Mouse (Mus musculus) gastrocnemius, postnatal 10 days (tissue): ENCODE results near the gene Dhrs4. TPM values are rescaled to one million over a fixed set of nuclear protein-coding genes. Genes with fewer than 3 reads are reported as not detected.
A peak's percentile ranks its signal among the peaks of the same experiment; 100 is the strongest.

Experiments used
- DNase-seq: peaks from one replicate; pipeline ENCODE4 v3.0.0; 2021; ENCODE audit warnings: mixed read lengths
- total RNA-seq, 2 experiments: library from RNA; stranded (reverse); gene quantifications; 2 replicates each; pipeline ENCODE4 v1.2.3; 2021

The Dhrs4 gene
- total RNA-seq, 2 experiments from 2014 or later, result 28.7 to 29.9 TPM

GRCm38 (mm10) chr14:55536116-55536745 is 57.7 kb downstream of the Dhrs4 start:
- DNase-seq, result peak; percentile 49

Other genes starting within 250 kb of the Dhrs4 start
- gene Carmil3, start 11.9 kb downstream of the Dhrs4 start, total RNA-seq, result 1 to 10 TPM; 2.5 to 3.9 TPM
- under 1 TPM in 1 of 2 experiments, not detected in 1; 0.14 TPM for gene Cpne6, start 31.7 kb downstream of the Dhrs4 start, total RNA-seq
- gene Nrl, start 46.2 kb downstream of the Dhrs4 start, total RNA-seq, result not detected
- gene Pck2, start 61.5 kb downstream of the Dhrs4 start, total RNA-seq, result 10 to 100 TPM; 15.0 to 21.4 TPM
- 10 to 100 TPM; 61.1 to 61.2 TPM for gene Dcaf11, start 81.2 kb downstream of the Dhrs4 start, total RNA-seq
- gene A730061H03Rik, start 81.6 kb downstream of the Dhrs4 start, total RNA-seq, result not detected
- gene Fitm1, start 96.9 kb downstream of the Dhrs4 start, total RNA-seq, result 100 to 1,000 TPM; 403 to 446 TPM
- gene Psme1, start 99.4 kb downstream of the Dhrs4 start, total RNA-seq, result 10 to 100 TPM; 56.3 to 58.7 TPM
- 10 to 100 TPM; 45.2 to 49.9 TPM for gene Emc9, start 106.5 kb downstream of the Dhrs4 start, total RNA-seq
- gene Psme2, start 112.4 kb downstream of the Dhrs4 start, total RNA-seq, result 10 to 100 TPM; 74.4 to 85.8 TPM
- 10 to 100 TPM; 15.9 to 16.4 TPM for gene Rnf31, start 113.0 kb downstream of the Dhrs4 start, total RNA-seq
- gene Irf9, start 124.8 kb downstream of the Dhrs4 start, total RNA-seq, result 1 to 10 TPM; 5.0 to 5.7 TPM
- gene Rec8, start 139.3 kb downstream of the Dhrs4 start, total RNA-seq, result under 1 TPM; 0.56 to 0.70 TPM
- gene Ipo4, start 157.2 kb downstream of the Dhrs4 start, total RNA-seq, result 10 to 100 TPM; 68.3 to 77.1 TPM
- 1 to 10 TPM; 1.1 to 2.7 TPM for gene Gm49378, start 159.1 kb downstream of the Dhrs4 start, total RNA-seq
- gene Tm9sf1, start 165.0 kb downstream of the Dhrs4 start, total RNA-seq, result 10 to 100 TPM; 29.2 to 33.2 TPM
- 1 to 10 TPM in 1 of 2 experiments, under 1 TPM in 1; 0.54 to 1.1 TPM for gene Tssk4, start 171.4 kb downstream of the Dhrs4 start, total RNA-seq
- 10 to 100 TPM; 20.9 to 22.2 TPM for gene Mdp1, start 181.8 kb downstream of the Dhrs4 start, total RNA-seq
- gene Gmpr2, start 193.2 kb downstream of the Dhrs4 start, total RNA-seq, result 1 to 10 TPM; 5.9 to 8.6 TPM
- gene Nedd8, start 193.4 kb downstream of the Dhrs4 start, total RNA-seq, result 100 to 1,000 TPM; 242 to 253 TPM
- 10 to 100 TPM; 11.7 to 14.9 TPM for gene Tinf2, start 203.1 kb downstream of the Dhrs4 start, total RNA-seq
- gene Tgm1, start 235.2 kb downstream of the Dhrs4 start, total RNA-seq, result under 1 TPM; 0.19 to 0.50 TPM
- gene Rabggta, start 243.5 kb downstream of the Dhrs4 start, total RNA-seq, result 10 to 100 TPM in 1 of 2 experiments, 1 to 10 TPM in 1; 9.4 to 10.2 TPM